Mouse (Mus musculus): ENCODE results near the gene Sbp.

The Sbp gene

DNA sequence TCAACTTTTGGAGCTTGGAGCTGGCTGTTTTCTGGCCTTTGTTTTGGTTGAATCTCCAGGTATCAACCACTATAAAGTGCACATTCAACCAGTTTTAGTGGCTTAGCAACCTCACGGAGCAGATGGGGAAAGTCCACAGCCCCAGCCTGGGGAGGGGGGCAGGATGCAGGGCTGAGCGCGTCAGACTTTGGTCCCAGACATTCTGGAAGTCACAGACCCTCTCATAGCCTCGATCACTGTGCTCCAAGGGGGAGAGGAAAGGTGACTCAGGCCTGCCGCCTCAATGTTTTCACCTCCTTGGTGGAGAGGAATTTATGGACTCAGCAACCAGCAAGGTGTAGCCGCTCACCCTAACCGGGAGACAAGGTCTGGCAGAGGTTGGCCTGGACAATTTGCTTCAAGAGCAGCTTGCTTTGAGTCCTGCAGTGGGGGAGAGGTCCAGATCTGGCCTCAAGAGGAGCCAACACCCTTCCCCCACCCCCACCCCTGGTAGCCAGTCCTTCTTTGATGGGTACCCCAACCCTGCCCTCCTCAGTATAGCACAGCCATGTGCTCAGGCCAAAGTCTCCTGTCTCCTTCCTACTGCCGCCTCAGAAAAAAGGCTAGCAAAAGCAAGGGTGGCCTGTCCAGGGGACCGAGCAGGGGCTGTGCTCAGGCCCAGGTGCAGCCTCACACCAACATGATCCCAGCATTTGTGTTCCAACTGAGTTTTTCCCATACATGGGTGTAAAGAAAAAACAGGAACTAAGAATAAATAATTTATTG lies 51.5 kb downstream of the Sbp start:
- peak; percentile 2 for DNase-seq (ENCODE audit: low spot score)

DNA sequence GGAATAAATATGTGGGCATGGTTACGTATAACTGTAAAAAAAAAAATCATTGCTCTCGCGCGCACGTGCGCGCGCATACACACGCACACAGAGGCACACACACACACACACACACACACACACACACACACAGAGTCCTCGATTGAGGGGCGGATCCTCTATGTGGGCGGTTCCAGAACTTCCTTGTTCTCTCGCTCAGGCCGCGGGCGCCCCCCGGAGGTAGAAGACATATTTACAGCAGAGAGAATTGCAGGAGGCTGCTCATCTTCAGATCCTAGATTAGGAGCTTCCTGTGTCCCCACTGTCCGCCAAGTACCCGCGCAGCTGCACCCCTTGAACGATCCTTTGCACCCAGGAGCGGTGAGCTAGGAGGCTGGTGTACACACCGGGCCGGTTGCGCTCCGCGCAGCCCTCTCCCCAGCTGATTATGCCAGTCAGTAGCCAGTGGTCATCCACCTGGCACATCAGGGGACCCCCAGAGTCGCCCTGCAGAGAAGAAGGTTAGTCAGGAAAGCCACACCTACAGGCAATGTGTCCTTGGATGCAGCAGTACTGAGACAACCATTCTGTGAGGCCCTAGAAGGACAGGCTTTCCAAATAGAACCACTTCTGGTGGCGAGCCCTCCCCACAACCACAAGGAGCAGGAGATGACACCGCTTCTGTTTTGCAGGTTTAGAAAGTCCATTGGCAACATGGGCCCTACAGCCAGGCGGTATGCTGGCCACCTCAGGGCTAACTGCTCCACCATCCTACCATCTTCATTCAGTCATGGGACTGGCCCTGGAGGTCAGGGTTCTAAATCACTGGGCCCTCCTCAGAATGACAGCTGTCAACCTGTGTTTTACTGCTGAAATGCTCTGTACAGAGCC lies 52.3 kb downstream of the Sbp start:
- peak; percentile 95 for DNase-seq (ENCODE audit: low spot score)

DNA sequence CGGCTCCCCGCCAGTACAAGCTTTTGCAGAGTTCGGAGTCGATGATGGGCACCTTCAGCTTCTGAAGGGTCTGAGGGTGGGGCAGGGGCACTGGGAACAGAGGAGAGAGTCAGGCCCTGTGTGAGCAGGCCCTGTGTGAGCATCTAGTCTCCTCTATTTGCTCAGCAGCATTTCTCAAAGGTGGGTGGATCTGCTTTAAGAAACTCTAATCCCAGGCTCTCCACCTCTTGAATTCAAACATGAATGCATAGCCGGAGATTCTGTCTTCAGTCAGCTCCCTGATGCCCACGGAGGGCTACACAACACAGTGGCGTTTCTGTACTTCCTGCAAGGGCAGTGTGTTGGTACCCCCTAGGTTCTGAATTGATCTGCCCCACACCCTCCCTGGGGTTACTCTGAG lies 53.2 kb downstream of the Sbp start:
- DNase-seq (ENCODE audit: low spot score) = no peak
